Mouse (Mus musculus): ENCODE measurements around the gene Slain2. TPM values are rescaled to one million over a fixed set of nuclear protein-coding genes. Genes with fewer than 3 reads are reported as not detected.

Gene Slain2
- polyA plus RNA-seq, 1 experiment from 2014 or later: 24.9 TPM

DNA sequence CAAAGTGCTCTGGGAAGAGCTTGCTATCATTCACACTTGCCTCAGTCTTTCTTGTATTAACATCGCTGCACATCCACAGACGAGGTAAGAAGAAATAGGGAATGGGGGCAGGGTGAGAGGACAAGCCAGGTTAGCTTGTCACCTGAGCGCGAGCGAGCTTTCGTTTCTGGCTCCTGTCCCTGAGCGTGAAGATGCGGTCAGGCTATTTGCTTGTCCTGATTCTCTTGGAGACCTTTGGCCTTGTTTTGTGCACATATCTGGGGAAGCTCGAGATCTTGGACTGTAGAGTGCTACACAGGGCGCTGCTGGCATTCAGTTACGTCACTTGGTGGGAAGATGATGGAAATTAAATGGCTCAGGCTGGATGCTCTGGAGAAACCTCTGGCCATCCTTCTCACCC, 18.8 kb upstream of the Slain2 start:
- ATAC-seq (ENCODE audit: low read depth): no peak
- 89% methylated on average over 11 of the region's 11 CpGs for WGBS
- Histone ChIP-seq H3K27me3 (replicated peaks; ENCODE audit: control insufficient read depth, insufficient read depth, low read length) (no peaks in the 10 kb centered on the region), H3K9ac (ENCODE audit: low read depth, low read length) (no peak overlapping the region), H3K9me3 (ENCODE audit: control insufficient read depth, low read length) (no peaks in the 10 kb centered on the region), H3K4me1 (ENCODE audit: control insufficient read depth, insufficient read depth, low read length) (no peaks in the 10 kb centered on the region), H3K27ac (replicated peaks; ENCODE audit: low read depth, low read length) (no peak overlapping the region), H3K4me3 (ENCODE audit: low read depth, low read length) (no peak overlapping the region), H3K36me3 (ENCODE audit: control insufficient read depth, insufficient read depth, low read length) (no peaks in the 10 kb centered on the region), H3K4me2 (ENCODE audit: low read depth, low read length) (no peak overlapping the region)
- no peak for DNase-seq (ENCODE audit: low spot score)

DNA sequence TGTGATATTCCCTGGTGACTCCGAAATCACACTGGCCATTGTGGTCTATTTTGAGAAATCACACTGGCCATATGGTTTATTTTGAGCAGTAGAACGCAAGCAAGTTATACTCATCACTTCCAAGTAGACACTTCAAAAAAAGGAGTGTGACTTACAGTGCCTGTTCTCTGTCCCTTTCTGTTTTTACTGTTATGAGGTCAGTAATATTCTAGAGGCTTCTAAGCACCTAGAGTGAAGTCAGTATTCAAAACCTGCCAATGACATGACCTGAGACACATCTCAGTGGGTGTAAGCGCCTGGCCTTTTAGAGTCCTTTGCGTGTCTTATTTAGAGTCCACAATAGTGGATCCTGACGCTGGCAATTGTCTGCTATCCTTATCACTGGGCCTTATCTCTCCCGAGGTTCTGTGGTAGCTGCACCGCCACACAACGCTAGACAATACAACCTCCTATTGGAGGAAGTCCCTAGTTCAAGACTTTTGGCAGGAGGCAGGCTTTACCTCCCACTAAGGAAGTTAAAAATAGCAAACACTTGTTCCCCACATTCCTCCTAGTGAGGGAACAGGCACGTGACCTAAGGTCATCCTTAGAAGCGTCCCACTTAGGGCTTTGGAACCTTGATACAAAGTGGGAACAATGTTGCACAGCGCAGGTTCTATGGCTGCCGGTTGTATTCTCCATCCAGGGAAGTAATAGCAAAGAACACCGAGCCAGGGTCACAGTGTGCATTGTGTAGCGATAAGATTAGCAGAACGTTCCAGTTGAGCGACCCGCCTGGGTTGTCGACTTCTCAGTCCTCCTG, 17.4 kb upstream of the Slain2 start:
- whole genome bisulfite sequencing: 80% methylated on average over 18 of the region's 18 CpGs
- no peaks in the 10 kb centered on the region for H3K36me3 ChIP-seq (ENCODE audit: control insufficient read depth, insufficient read depth, low read length)
- H3K4me3 ChIP-seq (ENCODE audit: low read depth, low read length): no peak overlapping the region
- no peak overlapping the region for H3K9ac ChIP-seq (ENCODE audit: low read depth, low read length)
- no peak for ATAC-seq (ENCODE audit: low read depth)
- no peaks in the 10 kb centered on the region for H3K4me1 ChIP-seq (ENCODE audit: control insufficient read depth, insufficient read depth, low read length)
- H3K27me3 ChIP-seq (replicated peaks; ENCODE audit: control insufficient read depth, insufficient read depth, low read length): no peaks in the 10 kb centered on the region
- no peak overlapping the region for H3K27ac ChIP-seq (replicated peaks; ENCODE audit: low read depth, low read length)
- DNase-seq (ENCODE audit: low spot score): no peak
- H3K4me2 ChIP-seq (ENCODE audit: low read depth, low read length): no peak overlapping the region
- no peaks in the 10 kb centered on the region for H3K9me3 ChIP-seq (ENCODE audit: control insufficient read depth, low read length)

DNA sequence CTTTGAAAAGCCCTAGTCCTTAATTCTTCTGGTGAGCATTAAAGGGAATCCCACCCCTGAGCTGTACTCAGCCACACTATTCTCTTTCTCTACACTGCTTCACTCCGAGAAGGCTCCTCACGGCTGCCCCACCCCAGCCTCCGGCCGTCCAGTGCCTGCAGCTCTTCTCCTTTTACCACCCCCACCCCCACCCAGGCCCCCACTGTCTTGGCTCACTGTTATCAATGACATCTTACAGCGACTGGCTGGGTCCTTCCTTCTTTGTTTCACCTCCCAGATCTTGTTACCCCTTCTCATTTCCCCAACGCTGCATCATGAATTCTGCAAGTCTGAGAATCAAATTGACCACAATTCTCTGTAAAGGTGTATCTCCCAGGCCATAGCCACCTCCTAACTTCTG, 16.1 kb upstream of the Slain2 start:
- whole genome bisulfite sequencing: 30% methylated on average over 6 of the region's 6 CpGs

DNA sequence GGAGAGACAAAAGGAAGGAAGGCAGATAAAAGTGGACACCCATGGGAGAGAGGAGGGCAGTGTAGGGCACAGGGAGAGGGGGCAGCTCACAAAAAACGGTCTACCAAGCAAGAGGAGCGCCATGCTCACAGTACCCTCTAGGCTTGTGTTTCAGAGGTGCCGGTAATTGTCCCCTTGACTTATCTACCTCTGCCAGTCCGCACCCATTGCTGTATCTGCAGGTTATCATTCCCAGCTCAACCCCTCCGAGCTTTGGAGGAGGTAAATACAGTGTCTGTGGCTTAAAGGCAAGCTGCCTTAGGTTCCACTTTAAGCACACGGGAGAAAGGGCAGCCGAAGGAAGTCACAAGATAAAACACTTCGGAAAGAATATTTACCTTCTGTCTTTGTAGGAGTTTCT, 14.8 kb upstream of the Slain2 start:
- no peak overlapping the region for H3K27ac ChIP-seq (replicated peaks; ENCODE audit: low read depth, low read length)
- DNase-seq (ENCODE audit: low spot score) (no peak), ATAC-seq (ENCODE audit: low read depth) (no peak)
- 91% methylated on average over 8 of the region's 8 CpGs for WGBS
- peaks cover 5% of the 10 kb centered on the region; the same call in 1 of the 2 replicates for H3K4me1 ChIP-seq (ENCODE audit: control insufficient read depth, insufficient read depth, low read length)
- no peak overlapping the region for H3K9ac ChIP-seq (ENCODE audit: low read depth, low read length)
- no peaks in the 10 kb centered on the region for H3K27me3 ChIP-seq (replicated peaks; ENCODE audit: control insufficient read depth, insufficient read depth, low read length)
- H3K36me3 ChIP-seq (ENCODE audit: control insufficient read depth, insufficient read depth, low read length): no peaks in the 10 kb centered on the region
- H3K4me3 ChIP-seq (ENCODE audit: low read depth, low read length): no peak overlapping the region
- no peak overlapping the region for H3K4me2 ChIP-seq (ENCODE audit: low read depth, low read length)
- H3K9me3 ChIP-seq (ENCODE audit: control insufficient read depth, low read length): no peaks in the 10 kb centered on the region

More for the DNA sequence above, 16.1 kb upstream of the Slain2 start:
- Histone ChIP-seq H3K4me3 (ENCODE audit: low read depth, low read length) (no peak overlapping the region), H3K4me1 (ENCODE audit: control insufficient read depth, insufficient read depth, low read length) (peaks cover 4% of the 10 kb centered on the region; the same call in 1 of the 2 replicates), H3K9ac (ENCODE audit: low read depth, low read length) (no peak overlapping the region), H3K36me3 (ENCODE audit: control insufficient read depth, insufficient read depth, low read length) (no peaks in the 10 kb centered on the region), H3K9me3 (ENCODE audit: control insufficient read depth, low read length) (no peaks in the 10 kb centered on the region), H3K27ac (replicated peaks; ENCODE audit: low read depth, low read length) (no peak overlapping the region), H3K4me2 (ENCODE audit: low read depth, low read length) (no peak overlapping the region), H3K27me3 (replicated peaks; ENCODE audit: control insufficient read depth, insufficient read depth, low read length) (no peaks in the 10 kb centered on the region)
- no peak for DNase-seq (ENCODE audit: low spot score)
- ATAC-seq (ENCODE audit: low read depth): peak; percentile 26; the same call in 1 of the 2 replicates

DNA sequence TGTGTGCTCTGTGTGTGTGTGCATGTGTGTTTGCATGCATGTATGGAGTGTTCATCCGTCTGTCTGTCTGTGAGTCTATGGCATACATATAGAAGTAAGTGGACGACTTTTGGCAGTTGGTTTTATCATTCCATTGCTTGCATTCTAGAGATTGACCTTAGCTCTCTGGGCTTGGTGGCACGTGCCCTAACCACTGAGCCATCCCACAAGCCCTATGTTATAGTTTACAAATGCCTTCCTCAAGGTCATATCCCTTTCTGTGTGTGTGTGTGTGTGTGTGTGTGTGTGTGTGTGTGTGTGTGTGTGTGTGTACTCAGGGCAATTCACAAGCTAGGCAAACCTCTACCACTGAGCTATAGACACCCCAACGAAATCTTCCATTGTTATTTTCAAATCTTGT, 12.2 kb upstream of the Slain2 start:
- WGBS: 87% methylated on average over 4 of the region's 4 CpGs
- ATAC-seq (ENCODE audit: low read depth): no peak
- H3K9me3 ChIP-seq (ENCODE audit: control insufficient read depth, low read length): no peaks in the 10 kb centered on the region
- H3K36me3 ChIP-seq (ENCODE audit: control insufficient read depth, insufficient read depth, low read length): no peaks in the 10 kb centered on the region
- no peak overlapping the region for H3K4me2 ChIP-seq (ENCODE audit: low read depth, low read length)
- no peak overlapping the region for H3K9ac ChIP-seq (ENCODE audit: low read depth, low read length)
- H3K27me3 ChIP-seq (replicated peaks; ENCODE audit: control insufficient read depth, insufficient read depth, low read length): no peaks in the 10 kb centered on the region
- no peak overlapping the region for H3K4me3 ChIP-seq (ENCODE audit: low read depth, low read length)
- H3K27ac ChIP-seq (replicated peaks; ENCODE audit: low read depth, low read length): no peak overlapping the region
- peaks cover 5% of the 10 kb centered on the region; the same call in 1 of the 2 replicates for H3K4me1 ChIP-seq (ENCODE audit: control insufficient read depth, insufficient read depth, low read length)
- no peak for DNase-seq (ENCODE audit: low spot score)

GRCm38 (mm10) chr5:72902312-72902711, 11.8 kb upstream of the Slain2 start:
- H3K9ac ChIP-seq (ENCODE audit: low read depth, low read length): no peak overlapping the region
- 70% methylated on average over 3 of the region's 3 CpGs for WGBS
- no peak overlapping the region for H3K4me3 ChIP-seq (ENCODE audit: low read depth, low read length)

DNA sequence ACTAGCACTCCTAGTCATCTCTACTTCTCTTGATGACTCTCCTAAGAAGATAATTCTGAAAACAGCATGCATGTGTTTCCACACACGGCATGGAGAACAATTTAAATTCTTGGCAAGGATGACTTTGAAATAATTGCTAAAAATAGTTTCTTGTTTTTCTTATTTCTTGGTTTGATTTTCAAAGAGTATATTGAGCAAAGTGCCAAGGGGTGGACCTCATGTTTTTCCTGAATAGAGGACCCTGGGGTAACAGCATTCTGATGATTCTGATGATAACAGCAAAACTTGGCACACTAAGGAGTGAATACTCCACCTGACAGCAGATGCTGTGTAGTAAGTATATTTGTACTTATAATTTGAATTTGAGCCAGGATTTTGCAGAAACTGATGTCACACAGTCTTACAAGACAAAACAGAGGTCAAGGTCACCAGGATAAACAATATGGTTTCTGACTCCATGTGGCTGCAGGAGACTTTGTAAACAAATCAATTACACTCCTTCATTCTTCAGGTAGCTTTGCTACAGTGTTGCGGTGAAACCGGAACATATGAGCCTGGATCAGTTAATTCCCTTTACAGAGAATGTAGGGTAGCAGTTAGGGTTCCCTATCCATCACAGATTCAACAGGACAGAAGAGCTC, 11.1 kb upstream of the Slain2 start:
- no peaks in the 10 kb centered on the region for H3K9me3 ChIP-seq (ENCODE audit: control insufficient read depth, low read length)
- DNase-seq (ENCODE audit: low spot score): peak; percentile 59

More at GRCm38 (mm10) chr5:72902312-72902711, 11.8 kb upstream of the Slain2 start:
- DNase-seq (ENCODE audit: low spot score) (no peak), ATAC-seq (ENCODE audit: low read depth) (no peak)
- Histone ChIP-seq H3K36me3 (ENCODE audit: control insufficient read depth, insufficient read depth, low read length) (no peaks in the 10 kb centered on the region), H3K9me3 (ENCODE audit: control insufficient read depth, low read length) (no peaks in the 10 kb centered on the region), H3K27me3 (replicated peaks; ENCODE audit: control insufficient read depth, insufficient read depth, low read length) (no peaks in the 10 kb centered on the region), H3K4me1 (ENCODE audit: control insufficient read depth, insufficient read depth, low read length) (peaks cover 5% of the 10 kb centered on the region; the same call in 1 of the 2 replicates), H3K4me2 (ENCODE audit: low read depth, low read length) (no peak overlapping the region), H3K27ac (replicated peaks; ENCODE audit: low read depth, low read length) (no peak overlapping the region)

DNA sequence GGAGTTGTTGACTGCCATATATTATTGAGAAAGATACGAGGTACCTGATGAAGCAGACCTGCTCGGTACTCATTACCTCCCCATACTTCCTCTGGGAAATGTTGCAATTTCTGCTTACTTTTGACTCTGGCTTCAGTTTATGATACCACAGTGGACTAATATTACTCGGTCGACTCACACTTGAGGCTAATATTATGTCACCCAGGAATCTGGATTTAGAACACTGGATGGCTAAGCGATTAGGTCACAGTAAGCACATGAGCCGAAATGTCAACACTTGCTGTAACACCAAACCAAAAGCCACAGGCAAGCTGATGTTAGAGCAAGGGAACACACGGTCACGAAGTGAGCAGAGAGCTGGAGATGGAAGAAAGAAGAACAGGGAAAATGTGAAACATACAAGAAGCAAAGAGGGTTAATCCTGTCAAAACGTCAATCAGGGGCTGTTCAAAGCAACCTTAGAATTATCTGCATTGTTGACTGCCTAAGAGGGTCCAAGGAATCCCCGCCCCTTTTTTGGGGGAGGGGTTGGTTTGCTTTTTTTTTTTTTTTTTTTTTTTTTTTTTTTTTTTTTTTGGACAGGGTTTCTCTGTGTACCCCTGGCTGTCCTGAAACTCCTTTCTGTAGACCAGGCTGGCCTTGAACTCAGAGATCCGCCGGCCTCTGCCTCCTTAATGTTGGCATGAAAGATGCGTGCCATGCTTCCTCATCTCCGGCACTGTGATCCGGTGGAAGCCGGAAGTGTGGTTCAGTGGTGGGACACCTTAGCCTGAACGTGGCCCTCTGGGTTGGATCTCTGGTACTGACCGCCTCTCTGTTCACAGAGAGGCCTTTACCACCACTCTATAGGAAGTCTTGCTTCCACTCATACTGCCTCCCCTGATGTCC, 9.0 kb upstream of the Slain2 start:
- DNase-seq (ENCODE audit: low spot score) (peak; percentile 54), ATAC-seq (ENCODE audit: low read depth) (peak; percentile 30; the same call in 1 of the 2 replicates)
- Histone ChIP-seq H3K27me3 (replicated peaks; ENCODE audit: control insufficient read depth, insufficient read depth, low read length) (no peaks in the 10 kb centered on the region), H3K27ac (replicated peaks; ENCODE audit: low read depth, low read length) (no peak overlapping the region), H3K36me3 (ENCODE audit: control insufficient read depth, insufficient read depth, low read length) (no peaks in the 10 kb centered on the region), H3K4me3 (ENCODE audit: low read depth, low read length) (no peak overlapping the region), H3K9me3 (ENCODE audit: control insufficient read depth, low read length) (no peaks in the 10 kb centered on the region), H3K4me1 (ENCODE audit: control insufficient read depth, insufficient read depth, low read length) (peaks cover 5% of the 10 kb centered on the region; the same call in 1 of the 2 replicates), H3K4me2 (ENCODE audit: low read depth, low read length) (no peak overlapping the region), H3K9ac (ENCODE audit: low read depth, low read length) (no peak overlapping the region)
- WGBS: 74% methylated on average over 18 of the region's 18 CpGs

More for the DNA sequence above, 11.1 kb upstream of the Slain2 start:
- no peak overlapping the region for H3K27ac ChIP-seq (replicated peaks; ENCODE audit: low read depth, low read length)
- ATAC-seq (ENCODE audit: low read depth): no peak; the same call in 1 of the 2 replicates
- H3K9ac ChIP-seq (ENCODE audit: low read depth, low read length): no peak overlapping the region
- no peak overlapping the region for H3K4me3 ChIP-seq (ENCODE audit: low read depth, low read length)
- WGBS: 58% methylated on average over 3 of the region's 3 CpGs
- H3K36me3 ChIP-seq (ENCODE audit: control insufficient read depth, insufficient read depth, low read length): no peaks in the 10 kb centered on the region
- H3K4me1 ChIP-seq (ENCODE audit: control insufficient read depth, insufficient read depth, low read length): peaks cover 5% of the 10 kb centered on the region; the same call in 1 of the 2 replicates
- H3K27me3 ChIP-seq (replicated peaks; ENCODE audit: control insufficient read depth, insufficient read depth, low read length): no peaks in the 10 kb centered on the region
- no peak overlapping the region for H3K4me2 ChIP-seq (ENCODE audit: low read depth, low read length)

Measured in embryonic facial prominence, embryonic 14.5 days (tissue).